Mouse (Mus musculus): ENCODE data around the gene Gabbr2. TPM values are rescaled to one million over a fixed set of nuclear protein-coding genes. Genes with fewer than 3 reads are reported as not detected.
A peak's percentile ranks its signal among the peaks of the same experiment; 100 is the strongest.

Gene Gabbr2
- polyA plus RNA-seq, 1 experiment from 2014 or later, result 5.0 TPM

DNA sequence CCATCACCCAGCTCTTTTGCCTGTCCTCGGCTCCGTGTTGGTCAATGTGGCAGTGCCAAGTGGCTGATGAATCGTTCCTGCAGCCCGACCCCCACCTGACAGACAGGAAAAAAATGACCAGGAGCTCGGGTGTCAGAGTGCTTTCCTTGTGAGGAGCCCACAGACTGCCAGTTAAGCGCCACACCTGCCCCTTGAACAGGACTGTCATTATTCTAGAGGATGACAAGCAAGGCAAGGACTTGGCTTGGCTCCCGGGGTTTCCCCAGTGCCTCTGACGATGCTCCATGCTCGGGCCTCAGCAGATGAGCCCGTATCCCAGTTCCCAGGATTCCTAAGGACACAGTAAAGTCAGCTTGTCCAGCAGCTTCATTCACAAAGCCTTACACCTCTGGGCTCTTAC lies 20.8 kb upstream of the Gabbr2 start:
- no peak overlapping the region for H3K4me3 ChIP-seq
- no peak overlapping the region for H3K27ac ChIP-seq (replicated peaks)
- peaks cover 23% of the 10 kb centered on the region for H3K36me3 ChIP-seq
- no peak overlapping the region for H3K4me2 ChIP-seq
- peaks cover 24% of the 10 kb centered on the region for H3K4me1 ChIP-seq (replicated peaks)
- no peaks in the 10 kb centered on the region for H3K9me3 ChIP-seq
- H3K27me3 ChIP-seq, result no peaks in the 10 kb centered on the region
- WGBS, result 51% methylated on average over 10 of the region's 10 CpGs
- no peak overlapping the region for H3K9ac ChIP-seq
- no peak; the same call in 1 of the 2 replicates for ATAC-seq (ENCODE audit: low read depth)

DNA sequence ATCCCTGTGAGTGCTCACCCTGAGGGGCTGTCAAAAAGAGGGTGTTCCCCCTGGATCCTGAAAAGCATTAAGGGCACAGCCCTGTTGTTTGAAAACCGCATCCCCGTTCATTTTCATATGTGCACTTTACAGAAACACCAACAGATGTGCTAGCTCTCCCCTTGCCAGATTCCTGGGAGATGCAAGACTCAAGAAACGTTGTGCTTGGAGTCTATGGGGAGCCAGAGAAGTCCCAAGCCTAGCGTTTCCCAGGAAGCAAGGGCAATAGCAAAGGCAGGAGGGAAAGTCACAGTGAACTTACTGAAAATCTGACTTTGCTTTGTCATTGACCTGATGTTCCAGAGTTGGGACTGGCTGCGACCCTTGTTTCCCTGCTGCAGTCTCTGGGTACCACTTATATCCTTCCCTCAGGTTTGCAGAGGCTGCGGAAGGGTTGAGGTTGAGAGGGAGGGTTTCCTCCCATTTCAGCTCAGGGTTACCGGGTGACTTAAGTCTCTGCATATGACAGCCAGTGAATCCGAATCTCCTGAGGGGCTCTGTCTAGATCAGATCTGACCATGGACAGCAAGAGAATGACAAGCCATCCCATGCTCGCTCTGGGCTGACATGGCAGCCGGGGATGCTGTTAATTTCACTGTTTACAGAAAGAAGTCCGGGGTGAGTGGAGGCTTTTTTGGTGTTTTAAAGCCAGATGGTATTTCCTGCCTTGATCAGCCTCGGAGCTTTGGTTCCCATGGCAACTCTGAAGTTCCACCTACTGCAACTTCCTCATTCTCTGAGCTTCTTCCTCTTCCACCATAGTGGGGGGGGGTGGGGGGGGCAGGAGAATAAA lies 18.9 kb upstream of the Gabbr2 start:
- H3K9me3 ChIP-seq, result no peaks in the 10 kb centered on the region
- no peak for ATAC-seq (ENCODE audit: low read depth)
- 57% methylated on average over 12 of the region's 12 CpGs for WGBS
- H3K9ac ChIP-seq, result 0 out of 2 replicates have a peak overlapping the region, but pooled peaks have one; percentile 34
- peaks cover 5% of the 10 kb centered on the region; the same call in 1 of the 2 replicates for H3K36me3 ChIP-seq
- no peak overlapping the region for H3K4me3 ChIP-seq
- peak overlapping the region; percentile 30; the same call in 1 of the 2 replicates for H3K4me2 ChIP-seq
- H3K27me3 ChIP-seq, result no peaks in the 10 kb centered on the region
- no peak overlapping the region for H3K27ac ChIP-seq (replicated peaks)
- peaks cover 27% of the 10 kb centered on the region for H3K4me1 ChIP-seq (replicated peaks)

DNA sequence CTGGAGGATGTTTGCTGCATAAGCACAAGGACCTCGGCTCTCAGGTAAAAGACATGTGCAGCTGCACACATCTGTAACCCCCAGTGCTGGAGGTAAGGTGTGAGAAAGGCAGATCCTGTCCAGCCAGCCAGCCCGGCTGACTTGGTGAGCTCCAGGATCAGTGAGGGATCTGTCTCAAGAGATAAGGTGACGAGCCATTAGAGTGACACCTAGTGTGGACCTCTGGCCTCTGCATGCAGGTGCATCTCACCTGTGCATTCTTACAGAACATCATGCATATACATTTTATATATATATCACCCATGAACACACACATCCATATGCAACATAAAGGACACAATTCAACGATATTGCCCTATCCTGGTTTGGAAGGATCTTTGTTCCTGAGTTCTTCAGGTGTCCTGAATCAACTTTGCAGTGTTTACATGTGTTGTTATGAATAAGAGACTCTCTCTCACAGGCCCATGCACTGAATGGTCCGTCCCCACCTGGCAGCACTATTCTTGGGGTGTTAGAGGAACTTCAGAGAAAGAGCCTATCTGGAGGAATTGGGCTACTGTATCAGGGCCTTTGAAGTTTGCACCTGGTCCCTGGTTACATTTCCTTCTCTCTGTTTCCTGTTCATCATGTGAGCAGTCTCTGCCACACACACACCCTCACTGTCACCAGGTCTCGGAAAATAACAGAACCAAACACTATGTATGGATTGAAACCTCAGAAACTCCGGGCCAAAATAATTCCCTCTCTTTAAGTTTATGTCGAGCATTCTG lies 9.1 kb upstream of the Gabbr2 start:
- no peak overlapping the region for H3K4me3 ChIP-seq
- H3K4me2 ChIP-seq, result no peak overlapping the region
- H3K27ac ChIP-seq (replicated peaks), result no peak overlapping the region
- no peak for ATAC-seq (ENCODE audit: low read depth)
- no peaks in the 10 kb centered on the region for H3K4me1 ChIP-seq (replicated peaks)
- no peak overlapping the region for H3K9ac ChIP-seq
- 80% methylated on average over 8 of the region's 8 CpGs for WGBS
- H3K9me3 ChIP-seq, result no peaks in the 10 kb centered on the region
- peaks cover 6% of the 10 kb centered on the region for H3K27me3 ChIP-seq
- no peaks in the 10 kb centered on the region for H3K36me3 ChIP-seq

DNA sequence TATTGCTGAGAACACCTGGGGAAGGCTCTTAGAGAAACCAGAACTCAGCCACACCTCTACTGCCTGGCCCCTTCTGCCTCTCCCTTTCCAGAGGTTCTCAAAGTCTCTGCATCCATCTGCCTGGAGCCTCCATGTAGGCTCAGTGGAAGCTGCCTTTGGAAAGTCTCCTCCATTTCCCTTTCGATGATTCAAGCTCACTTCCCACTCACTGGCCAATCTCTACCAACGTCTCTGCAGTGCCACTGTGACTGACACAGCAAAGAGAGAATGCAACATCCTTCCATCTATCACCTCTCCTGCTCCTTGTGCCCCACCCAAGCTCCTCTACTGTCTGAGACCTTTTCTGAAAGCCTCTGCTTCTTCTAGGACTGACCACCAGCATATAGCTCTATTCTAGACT lies 6.3 kb upstream of the Gabbr2 start:
- H3K4me2 ChIP-seq, result no peak overlapping the region
- no peak overlapping the region for H3K27ac ChIP-seq (replicated peaks)
- no peak overlapping the region for H3K4me3 ChIP-seq
- ATAC-seq (ENCODE audit: low read depth), result no peak
- H3K36me3 ChIP-seq, result no peaks in the 10 kb centered on the region
- WGBS, result 85% methylated on average over 2 of the region's 2 CpGs
- H3K9me3 ChIP-seq, result no peaks in the 10 kb centered on the region
- H3K27me3 ChIP-seq, result peaks cover 34% of the 10 kb centered on the region
- 0 out of 2 replicates have a peak, but pooled peaks cover under 1% of the 10 kb centered on the region for H3K4me1 ChIP-seq (replicated peaks)
- no peak overlapping the region for H3K9ac ChIP-seq

DNA sequence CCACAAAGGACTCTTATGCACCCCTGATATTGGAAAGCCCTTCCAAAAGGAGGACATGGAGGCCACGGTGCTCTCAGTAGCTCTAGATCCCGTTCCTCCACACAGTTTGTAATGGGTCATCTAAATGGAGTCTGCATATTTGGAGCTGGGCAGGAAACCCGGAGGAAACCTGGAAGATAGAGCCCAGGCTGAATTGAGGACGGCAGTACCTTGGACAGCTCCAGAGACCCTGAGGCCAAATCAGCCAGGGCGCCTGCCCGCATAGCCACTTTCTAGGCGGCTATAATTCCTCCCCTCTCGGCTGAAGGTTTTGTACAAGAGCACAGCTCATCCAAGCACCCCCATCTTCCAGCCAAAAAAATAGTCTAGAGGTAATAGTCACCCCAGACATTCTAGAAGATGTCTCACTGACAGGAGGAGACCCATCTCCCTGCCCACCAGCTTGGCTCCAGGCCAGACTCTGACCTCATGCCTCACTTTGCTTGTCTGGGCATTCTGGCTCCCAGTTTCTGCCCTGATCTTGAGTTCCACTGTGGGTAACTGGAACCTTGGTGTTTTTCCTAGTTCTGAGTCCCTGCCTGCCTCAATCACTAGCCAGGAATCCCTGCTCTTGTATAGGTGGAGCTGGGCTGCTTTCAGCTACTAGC lies 1.3 kb upstream of the Gabbr2 start:
- Histone ChIP-seq H3K4me3 (no peak overlapping the region), H3K9ac (no peak overlapping the region), H3K27me3 (peaks cover 78% of the 10 kb centered on the region), H3K4me2 (no peak overlapping the region), H3K27ac (replicated peaks) (no peak overlapping the region), H3K36me3 (no peaks in the 10 kb centered on the region), H3K9me3 (no peaks in the 10 kb centered on the region), H3K4me1 (replicated peaks) (peaks cover 40% of the 10 kb centered on the region)
- WGBS, result 8% methylated on average over 8 of the region's 8 CpGs
- ATAC-seq (ENCODE audit: low read depth), result no peak

DNA sequence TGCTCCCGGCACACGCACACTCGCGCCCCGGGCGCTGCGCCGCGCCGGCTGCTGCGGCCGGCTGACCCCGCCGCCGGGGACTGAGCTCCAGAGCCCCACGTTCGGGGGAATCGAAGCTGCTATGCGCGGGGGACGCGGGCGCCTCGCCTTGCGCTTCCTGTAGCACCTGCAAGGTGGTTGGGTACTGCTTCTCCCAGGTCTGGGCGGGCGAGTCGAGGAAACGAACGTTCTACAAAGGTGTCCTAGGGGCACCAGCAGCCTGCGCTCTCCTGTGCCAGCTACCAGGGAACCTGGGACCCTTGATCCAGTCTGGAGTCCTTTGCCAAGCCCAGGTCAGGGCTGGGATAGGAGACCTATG lies 265 bp upstream of the Gabbr2 start:
- whole genome bisulfite sequencing, result 2% methylated on average over 31 of the region's 31 CpGs
- peak overlapping the region; percentile 78 for H3K4me2 ChIP-seq
- peaks cover 78% of the 10 kb centered on the region for H3K27me3 ChIP-seq
- ATAC-seq (ENCODE audit: low read depth), result peak; percentile 38
- H3K27ac ChIP-seq (replicated peaks), result peak overlapping the region; percentile 91
- no peaks in the 10 kb centered on the region for H3K9me3 ChIP-seq
- peak overlapping the region; percentile 84 for H3K9ac ChIP-seq
- H3K4me3 ChIP-seq, result peak overlapping the region; percentile 65
- H3K36me3 ChIP-seq, result no peaks in the 10 kb centered on the region
- peaks cover 42% of the 10 kb centered on the region for H3K4me1 ChIP-seq (replicated peaks)

DNA sequence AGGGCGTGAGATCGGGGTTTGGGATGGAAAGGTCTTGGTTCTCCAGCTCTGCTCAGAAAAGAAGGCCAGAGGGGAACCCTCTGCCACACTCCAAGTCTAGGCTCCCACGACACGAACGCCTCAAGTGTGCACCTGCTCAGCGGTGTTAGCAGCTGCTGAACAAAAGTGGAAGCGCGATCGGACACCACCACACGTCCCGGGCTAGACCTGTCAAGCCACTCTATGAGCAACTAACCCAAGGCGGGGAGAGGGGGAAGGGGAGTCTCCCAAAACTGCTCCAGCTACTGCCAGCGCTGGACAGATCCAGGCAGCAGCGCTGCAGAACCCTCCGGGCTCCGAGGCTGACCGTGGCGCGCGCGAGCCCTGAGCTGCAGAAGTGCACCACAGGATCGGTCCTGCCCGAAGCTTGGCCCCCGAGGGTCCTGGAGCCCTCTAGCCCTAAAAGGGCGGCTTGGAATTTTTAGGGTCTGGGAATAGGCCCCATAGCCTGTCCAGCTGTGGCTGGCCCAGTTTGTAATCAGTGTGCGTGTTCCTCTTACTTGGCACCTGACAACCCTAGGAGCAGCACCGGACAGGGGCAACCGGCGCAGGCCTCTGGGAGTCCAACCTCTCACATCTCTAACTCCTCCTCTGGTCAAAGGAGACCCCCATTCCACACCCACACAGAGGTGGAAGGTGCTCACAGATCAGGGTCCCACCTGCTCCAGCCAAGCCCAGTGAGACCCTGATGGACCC lies 1.2 kb downstream of the Gabbr2 start:
- Histone ChIP-seq H3K4me3 (peak overlapping the region; percentile 65), H3K36me3 (no peaks in the 10 kb centered on the region), H3K27me3 (peaks cover 69% of the 10 kb centered on the region), H3K27ac (replicated peaks) (peak overlapping the region; percentile 91), H3K9me3 (no peaks in the 10 kb centered on the region), H3K4me2 (peak overlapping the region; percentile 78), H3K4me1 (replicated peaks) (peaks cover 48% of the 10 kb centered on the region), H3K9ac (peak overlapping the region; percentile 84)
- ATAC-seq (ENCODE audit: low read depth), result peak; percentile 24
- WGBS, result 4% methylated on average over 29 of the region's 29 CpGs

DNA sequence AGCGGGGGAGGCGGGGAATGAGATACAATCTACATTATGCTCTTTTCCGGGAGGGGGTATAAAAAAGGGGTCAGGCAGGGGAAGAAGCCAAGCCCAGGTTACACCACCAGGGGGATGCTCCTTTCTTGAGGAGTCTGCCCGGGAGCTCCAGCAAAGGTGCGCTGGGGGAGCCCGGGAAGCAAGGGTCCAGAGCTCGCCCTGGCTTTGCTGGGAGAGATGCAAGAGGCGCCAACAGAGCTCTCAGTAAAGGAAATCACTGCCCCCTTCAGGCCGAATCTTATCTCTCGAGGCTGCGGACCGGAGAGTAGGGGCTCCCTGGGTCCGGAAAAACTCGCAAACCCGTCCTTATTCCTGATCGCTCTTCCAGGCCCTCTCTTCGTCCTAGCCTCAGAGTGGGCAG lies 1.8 kb downstream of the Gabbr2 start:
- ATAC-seq (ENCODE audit: low read depth), result peak; percentile 55
- peak overlapping the region; percentile 78 for H3K4me2 ChIP-seq
- no peaks in the 10 kb centered on the region for H3K9me3 ChIP-seq
- peak overlapping the region; percentile 91 for H3K27ac ChIP-seq (replicated peaks)
- WGBS, result 2% methylated on average over 17 of the region's 17 CpGs
- peaks cover 48% of the 10 kb centered on the region for H3K4me1 ChIP-seq (replicated peaks)
- peaks cover 62% of the 10 kb centered on the region for H3K27me3 ChIP-seq
- H3K4me3 ChIP-seq, result peak overlapping the region; percentile 65
- H3K9ac ChIP-seq, result peak overlapping the region; percentile 84
- H3K36me3 ChIP-seq, result no peaks in the 10 kb centered on the region

DNA sequence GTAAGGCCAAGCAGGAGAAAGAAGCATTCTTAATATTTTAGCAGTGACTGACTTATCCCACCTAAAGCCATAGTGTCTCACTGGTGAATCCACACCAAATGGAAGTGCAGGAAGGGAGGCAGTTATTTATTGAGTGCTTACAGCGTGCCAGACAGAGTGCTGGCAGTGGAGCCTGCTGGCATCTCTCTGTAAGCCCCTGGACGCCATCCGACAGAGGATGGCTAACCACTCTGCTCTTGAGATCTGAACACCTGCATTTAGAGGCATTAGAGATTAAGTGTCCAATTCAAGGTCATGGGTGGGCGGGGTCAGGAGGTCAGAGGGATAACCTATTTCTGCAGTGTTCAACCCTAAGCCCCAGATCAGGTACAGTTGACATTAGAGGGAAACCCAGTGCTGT lies 2.8 kb downstream of the Gabbr2 start:
- 71% methylated on average over 4 of the region's 4 CpGs for WGBS
- ATAC-seq (ENCODE audit: low read depth), result no peak
- H3K36me3 ChIP-seq, result no peaks in the 10 kb centered on the region
- H3K4me3 ChIP-seq, result no peak overlapping the region; the same call in 1 of the 2 replicates
- peak overlapping the region; percentile 78 for H3K4me2 ChIP-seq
- H3K9me3 ChIP-seq, result no peaks in the 10 kb centered on the region
- H3K4me1 ChIP-seq (replicated peaks), result peaks cover 48% of the 10 kb centered on the region
- peaks cover 52% of the 10 kb centered on the region for H3K27me3 ChIP-seq
- no peak overlapping the region; the same call in 1 of the 2 replicates for H3K9ac ChIP-seq
- no peak overlapping the region for H3K27ac ChIP-seq (replicated peaks)

DNA sequence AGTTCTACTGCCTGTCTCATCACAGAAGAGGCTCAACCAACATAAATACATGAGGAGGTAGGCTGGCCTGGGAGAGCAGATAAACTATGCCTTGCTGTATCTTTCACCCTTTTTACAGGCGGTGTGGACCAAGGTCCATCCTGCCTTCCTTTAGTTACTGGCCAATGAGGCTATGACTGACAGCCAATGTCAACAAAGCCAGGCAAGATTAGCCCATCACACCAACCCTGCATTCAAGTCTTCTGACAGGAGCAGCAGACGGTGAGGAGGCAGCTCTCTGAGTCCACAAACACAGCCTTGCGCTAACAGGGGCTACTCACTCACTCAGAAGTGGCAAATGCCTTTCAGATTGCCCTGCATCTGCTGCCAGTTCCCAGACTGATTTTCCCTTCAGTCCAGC lies 3.4 kb downstream of the Gabbr2 start:
- H3K9me3 ChIP-seq, result no peaks in the 10 kb centered on the region
- peaks cover 47% of the 10 kb centered on the region for H3K27me3 ChIP-seq
- H3K4me3 ChIP-seq, result no peak overlapping the region
- no peak overlapping the region for H3K27ac ChIP-seq (replicated peaks)
- no peaks in the 10 kb centered on the region for H3K36me3 ChIP-seq
- H3K4me1 ChIP-seq (replicated peaks), result peaks cover 48% of the 10 kb centered on the region
- H3K4me2 ChIP-seq, result no peak overlapping the region
- ATAC-seq (ENCODE audit: low read depth), result no peak
- H3K9ac ChIP-seq, result no peak overlapping the region; the same call in 1 of the 2 replicates
- WGBS, result 65% methylated on average over 3 of the region's 3 CpGs

DNA sequence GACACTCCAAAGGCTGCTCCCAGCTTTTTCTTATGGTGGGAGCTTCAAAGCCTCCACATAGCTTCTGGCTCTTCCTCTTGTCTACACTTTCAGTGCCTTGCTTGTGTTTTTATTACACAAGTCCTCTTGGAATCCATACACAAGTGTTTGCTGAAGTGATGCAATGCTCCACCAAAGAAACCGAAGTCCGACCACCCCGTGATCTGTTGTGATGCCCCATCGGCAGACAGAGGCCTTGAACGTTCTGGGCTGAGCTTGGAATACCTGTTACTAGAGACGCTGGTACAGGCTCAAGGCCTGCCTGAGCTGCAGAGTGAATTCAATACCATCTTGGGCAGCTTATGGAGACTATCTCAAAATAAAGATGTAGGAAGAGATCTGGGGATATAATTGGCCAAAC lies 3.9 kb downstream of the Gabbr2 start:
- no peak for ATAC-seq (ENCODE audit: low read depth)
- Histone ChIP-seq H3K4me2 (no peak overlapping the region), H3K36me3 (no peaks in the 10 kb centered on the region), H3K9me3 (no peaks in the 10 kb centered on the region), H3K27me3 (peaks cover 42% of the 10 kb centered on the region), H3K9ac (no peak overlapping the region), H3K4me1 (replicated peaks) (peaks cover 46% of the 10 kb centered on the region), H3K4me3 (no peak overlapping the region), H3K27ac (replicated peaks) (no peak overlapping the region)
- 93% methylated on average over 6 of the region's 6 CpGs for WGBS

Measured in neural tube, embryonic 13.5 days (tissue).